Mouse (Mus musculus) small intestine, adult 2 months (tissue): ENCODE data around the gene Olfr283.

Experiments
- CTCF ChIP-seq: fragments of 200-500 bp; IDR thresholded peaks from 2 replicates; pipeline ENCODE4 v1.5.1; 2012; ENCODE audit warnings: low read depth, mild to moderate bottlenecking, control low read depth, inconsistent platforms, low read length, moderate library complexity, mixed read lengths; ENCODE audit not compliant: insufficient replicate concordance, insufficient read length; ENCODE audit errors: extremely low read depth
- POLR2A ChIP-seq: fragments of 200-500 bp; IDR thresholded peaks from 2 replicates; pipeline ENCODE4 v1.6.1; 2012; ENCODE audit warnings: low read depth, mild to moderate bottlenecking, control low read depth, inconsistent platforms, low read length, moderate library complexity

DNA sequence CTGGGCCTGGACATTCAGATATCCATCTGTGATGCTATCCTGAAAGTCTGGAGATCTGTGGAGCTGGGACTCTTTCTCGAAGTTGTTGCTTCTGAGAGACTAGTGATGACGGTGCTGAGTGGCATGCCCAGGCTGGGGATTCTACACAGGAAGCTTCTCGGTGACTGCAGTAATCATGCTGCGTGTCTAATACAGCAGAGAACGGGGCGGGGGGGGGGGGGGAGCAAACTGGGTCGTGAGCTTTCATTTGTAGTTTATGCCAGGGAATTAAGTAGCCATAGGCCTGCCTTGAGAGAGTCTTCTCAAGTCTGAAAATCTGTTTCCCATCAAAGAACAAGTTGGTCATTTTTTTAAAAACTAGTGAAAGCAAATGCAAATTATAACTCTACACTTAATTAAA is 37.4 kb upstream of the Olfr283 start:
- TF ChIP-seq CTCF, result no peak
- no peak for TF ChIP-seq POLR2A
